Mouse (Mus musculus) kidney, embryonic 16.5 days (tissue): Measurements from ENCODE around the gene M1ap. TPM values are rescaled to one million over a fixed set of nuclear protein-coding genes. Genes with fewer than 3 reads are reported as not detected.

Experiments
- ATAC-seq: fragments of 200-750 bp; cut with Nextera tagmentation; 2 replicates; pipeline ENCODE4 v1.8.0; 2017; ENCODE audit warnings: moderate TSS enrichment; ENCODE audit not compliant: low FRiP score, low TSS enrichment
- H3K27ac ChIP-seq: fragments of 300-500 bp; sonication (generic); 2 replicates; pipeline ENCODE4 v1.5.1; 2014; ENCODE audit warnings: low read length
- H3K27me3 ChIP-seq: fragments of 300-500 bp; sonication (generic); 2 replicates; pipeline ENCODE4 v1.6.1; 2014; ENCODE audit warnings: low read length, control low read depth, mixed read lengths; ENCODE audit not compliant: insufficient read depth
- H3K36me3 ChIP-seq: fragments of 300-500 bp; sonication (generic); 2 replicates; pipeline ENCODE4 v1.6.1; 2014; ENCODE audit warnings: low read length, control low read depth, mixed read lengths; ENCODE audit not compliant: insufficient read depth
- H3K4me1 ChIP-seq: fragments of 300-500 bp; sonication (generic); 2 replicates; pipeline ENCODE4 v1.6.1; 2014; ENCODE audit warnings: low read length, control low read depth, mixed read lengths; ENCODE audit not compliant: insufficient read depth
- H3K4me2 ChIP-seq: fragments of 300-500 bp; sonication (generic); replicated peaks from 2 replicates; pipeline ENCODE4 v1.6.1; 2014; ENCODE audit warnings: low read depth, low read length
- H3K4me3 ChIP-seq: fragments of 300-500 bp; sonication (generic); 2 replicates; pipeline ENCODE4 v1.5.1; 2014; ENCODE audit warnings: mild to moderate bottlenecking, low read length
- H3K9ac ChIP-seq: fragments of 300-500 bp; sonication (generic); replicated peaks from 2 replicates; pipeline ENCODE4 v1.6.1; 2014; ENCODE audit warnings: low read length
- H3K9me3 ChIP-seq: fragments of 300-500 bp; sonication (generic); 2 replicates; pipeline ENCODE4 v1.6.1; 2016; ENCODE audit warnings: low read length, control low read depth
- WGBS: fragments of 180-500 bp; shearing (Covaris S2); extraction: QIAGEN DNeasy Blood & Tissue Kit; methylation state at CpG from one replicate; pipeline ENCODE4 v1.1.7; 2014; 5-methylcytosine and 5-hydroxymethylcytosine counted together
- polyA plus RNA-seq: library from polyadenylated mRNA; unstranded; fragments of >200 nt; fragmentation: Nextera tagmentation; extraction: Ambion mirVana; gene quantifications from 2 replicates; pipeline ENCODE4 v1.2.1, GENCODE M21; 2015

Gene M1ap
- polyA plus RNA-seq, 1 experiment from 2014 or later, result 0.29 TPM

DNA sequence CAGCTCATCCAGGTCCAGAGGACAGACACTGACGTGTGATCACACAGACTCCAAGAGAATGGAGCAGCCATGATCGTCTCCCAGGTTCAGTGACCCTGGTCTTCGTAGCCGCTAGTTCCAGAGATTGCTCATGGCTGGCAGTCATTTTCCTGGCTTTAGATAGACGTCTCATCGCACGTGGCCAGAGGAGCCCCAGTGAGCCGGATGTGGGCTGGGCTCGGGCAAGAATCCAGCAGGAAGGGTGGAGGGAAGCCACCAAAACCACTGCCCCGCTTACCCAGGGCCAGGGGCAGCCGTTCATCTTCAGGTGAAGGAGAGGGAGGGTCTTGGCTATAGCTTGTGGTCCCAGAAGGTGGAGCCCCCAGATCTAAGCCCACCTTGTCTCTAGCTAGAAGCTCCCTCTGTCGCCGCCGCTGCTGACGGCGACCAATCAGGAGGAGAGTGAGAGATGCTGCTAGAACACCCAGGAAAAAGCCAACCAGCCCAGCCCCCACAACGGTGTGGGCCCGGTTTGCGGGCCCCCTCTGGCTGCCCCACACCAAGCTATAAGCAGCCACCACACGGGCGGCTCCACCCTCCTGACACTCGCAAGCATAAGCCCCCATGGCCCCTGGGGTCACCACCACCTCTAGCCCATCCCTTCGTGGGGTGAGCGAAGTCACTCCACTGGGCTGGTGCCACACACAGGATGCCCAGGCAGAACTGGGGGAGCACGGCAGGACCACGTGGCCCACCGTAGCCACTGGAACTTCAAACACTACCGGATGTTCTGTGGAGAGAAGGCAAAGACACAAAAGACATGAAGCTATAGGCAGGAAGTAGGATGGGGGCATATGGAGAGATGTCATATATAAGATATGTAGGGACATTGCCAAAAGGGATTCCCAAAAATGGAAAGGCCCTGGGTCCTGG lies 33.1 kb upstream of the M1ap start:
- no peak overlapping the region for H3K27ac ChIP-seq
- ATAC-seq, result peak; percentile 5; the same call in 1 of the 2 replicates
- H3K4me2 ChIP-seq, result no peak overlapping the region
- H3K4me3 ChIP-seq, result no peak overlapping the region
- no peaks in the 10 kb centered on the region for H3K4me1 ChIP-seq
- H3K36me3 ChIP-seq, result no peaks in the 10 kb centered on the region
- H3K9ac ChIP-seq, result no peak overlapping the region
- no peaks in the 10 kb centered on the region for H3K9me3 ChIP-seq
- WGBS, result 79% methylated on average over 28 of the region's 28 CpGs
- no peaks in the 10 kb centered on the region for H3K27me3 ChIP-seq

DNA sequence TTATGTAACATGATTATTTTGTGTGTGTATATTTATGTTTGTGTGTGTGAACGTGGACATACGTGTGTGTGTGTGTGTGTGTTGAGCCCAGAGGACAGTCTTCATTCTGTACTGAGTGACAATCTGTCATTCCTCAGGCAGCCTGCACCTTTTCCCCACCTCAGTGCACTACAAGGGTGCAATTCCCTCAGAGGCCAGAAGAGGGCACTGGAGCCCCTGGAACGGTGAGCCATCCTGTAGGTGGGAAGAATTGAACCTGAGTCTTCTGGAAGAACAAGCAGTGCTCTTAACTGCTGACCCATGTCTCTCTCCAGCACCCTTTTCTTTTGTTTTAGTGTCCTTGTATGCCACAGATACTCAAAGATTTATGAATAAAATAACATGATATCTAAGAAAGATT lies 30.8 kb upstream of the M1ap start:
- H3K27me3 ChIP-seq, result no peaks in the 10 kb centered on the region
- H3K4me3 ChIP-seq, result no peak overlapping the region
- no peak overlapping the region for H3K4me2 ChIP-seq
- H3K9ac ChIP-seq, result no peak overlapping the region
- H3K36me3 ChIP-seq, result no peaks in the 10 kb centered on the region
- H3K9me3 ChIP-seq, result no peaks in the 10 kb centered on the region
- no peaks in the 10 kb centered on the region for H3K4me1 ChIP-seq
- H3K27ac ChIP-seq, result no peak overlapping the region
- no peak for ATAC-seq
- WGBS, result 22% methylated on average over 3 of the region's 3 CpGs

- Histone ChIP-seq H3K9me3 (no peaks in the 10 kb centered on the region), H3K36me3 (no peaks in the 10 kb centered on the region), H3K4me3 (no peak overlapping the region), H3K9ac (no peak overlapping the region), H3K27ac (no peak overlapping the region), H3K4me1 (no peaks in the 10 kb centered on the region), H3K27me3 (no peaks in the 10 kb centered on the region), H3K4me2 (no peak overlapping the region)
- WGBS, result 78% methylated on average over 4 of the region's 4 CpGs
- ATAC-seq, result no peak
These were observed 30.2 kb upstream of the M1ap start for GRCm38 (mm10) chr6:82916459-82916858.

- Histone ChIP-seq H3K27me3 (no peaks in the 10 kb centered on the region), H3K36me3 (no peaks in the 10 kb centered on the region), H3K9me3 (no peaks in the 10 kb centered on the region), H3K4me2 (no peak overlapping the region), H3K4me1 (no peaks in the 10 kb centered on the region), H3K27ac (no peak overlapping the region), H3K4me3 (no peak overlapping the region), H3K9ac (no peak overlapping the region)
- WGBS, result 73% methylated on average over 26 of the region's 26 CpGs
- ATAC-seq, result no peak
These were observed 29.5 kb upstream of the M1ap start for GRCm38 (mm10) chr6:82917076-82917777.

GRCm38 (mm10) chr6:82917778-82918129 lies 28.9 kb upstream of the M1ap start:
- H3K27ac ChIP-seq, result no peak overlapping the region
- no peaks in the 10 kb centered on the region for H3K4me1 ChIP-seq
- H3K9ac ChIP-seq, result no peak overlapping the region
- 17% methylated on average over 8 of the region's 8 CpGs for WGBS
- H3K36me3 ChIP-seq, result no peaks in the 10 kb centered on the region
- H3K4me3 ChIP-seq, result no peak overlapping the region
- no peak overlapping the region for H3K4me2 ChIP-seq
- H3K27me3 ChIP-seq, result no peaks in the 10 kb centered on the region
- H3K9me3 ChIP-seq, result no peaks in the 10 kb centered on the region
- ATAC-seq, result no peak; the same call in 1 of the 2 replicates

- Histone ChIP-seq H3K27ac (no peak overlapping the region), H3K9ac (no peak overlapping the region), H3K27me3 (no peaks in the 10 kb centered on the region), H3K36me3 (no peaks in the 10 kb centered on the region), H3K4me3 (no peak overlapping the region), H3K4me2 (no peak overlapping the region), H3K4me1 (no peaks in the 10 kb centered on the region), H3K9me3 (no peaks in the 10 kb centered on the region)
- 80% methylated on average over 14 of the region's 14 CpGs for WGBS
- no peak for ATAC-seq
These were observed 28.3 kb upstream of the M1ap start for GRCm38 (mm10) chr6:82918371-82918770.

- 73% methylated on average over 8 of the region's 8 CpGs for WGBS
- ATAC-seq, result no peak
- no peaks in the 10 kb centered on the region for H3K27me3 ChIP-seq
- no peak overlapping the region for H3K9ac ChIP-seq
- H3K9me3 ChIP-seq, result no peaks in the 10 kb centered on the region
- no peaks in the 10 kb centered on the region for H3K36me3 ChIP-seq
- no peak overlapping the region for H3K27ac ChIP-seq
- no peak overlapping the region for H3K4me2 ChIP-seq
- no peak overlapping the region for H3K4me3 ChIP-seq
- no peaks in the 10 kb centered on the region for H3K4me1 ChIP-seq
These were observed 27.2 kb upstream of the M1ap start for GRCm38 (mm10) chr6:82919520-82919919.

- WGBS, result 68% methylated on average over 9 of the region's 9 CpGs
- Histone ChIP-seq H3K9me3 (no peaks in the 10 kb centered on the region), H3K36me3 (no peaks in the 10 kb centered on the region), H3K4me1 (no peaks in the 10 kb centered on the region), H3K9ac (no peak overlapping the region), H3K4me3 (no peak overlapping the region), H3K4me2 (no peak overlapping the region), H3K27ac (no peak overlapping the region), H3K27me3 (no peaks in the 10 kb centered on the region)
- ATAC-seq, result no peak
These were observed 25.1 kb upstream of the M1ap start for GRCm38 (mm10) chr6:82921426-82922224.

GRCm38 (mm10) chr6:82925005-82925404 lies 21.7 kb upstream of the M1ap start:
- no peak overlapping the region for H3K4me3 ChIP-seq
- H3K27ac ChIP-seq, result no peak overlapping the region
- no peak for ATAC-seq
- no peak overlapping the region for H3K4me2 ChIP-seq
- H3K36me3 ChIP-seq, result no peaks in the 10 kb centered on the region
- WGBS, result 65% methylated on average over 3 of the region's 3 CpGs
- H3K9me3 ChIP-seq, result no peaks in the 10 kb centered on the region
- H3K9ac ChIP-seq, result no peak overlapping the region
- no peaks in the 10 kb centered on the region for H3K4me1 ChIP-seq
- no peaks in the 10 kb centered on the region for H3K27me3 ChIP-seq
